Mouse (Mus musculus) liver, embryonic 14.5 days (tissue): ENCODE measurements around the gene Acot7. TPM values are rescaled to one million over a fixed set of nuclear protein-coding genes. Genes with fewer than 3 reads are reported as not detected.
A peak's percentile ranks its signal among the peaks of the same experiment; 100 is the strongest.

Experiments used
- ATAC-seq: fragments of 200-750 bp; cut with Nextera tagmentation; 2 replicates; pipeline ENCODE4 v1.8.0; 2017; ENCODE audit warnings: moderate number of reproducible peaks, mild to moderate bottlenecking, moderate library complexity; ENCODE audit not compliant: insufficient read depth
- DNase-seq, 3 experiments: peaks; one replicate each; pipeline ENCODE4 v3.0.0-alpha.2; 2012 to 2013; ENCODE audit warnings: low read depth in 3 of 3, low spot score in 3 of 3
- H3K27ac ChIP-seq: fragments of 300-500 bp; sonication (generic); 2 replicates; pipeline ENCODE4 v1.5.1; 2014; ENCODE audit warnings: moderate library complexity, mild to moderate bottlenecking, control low read depth, inconsistent platforms
- H3K27me3 ChIP-seq: fragments of 300-500 bp; sonication (generic); 2 replicates; pipeline ENCODE4 v1.6.1; 2014; ENCODE audit warnings: mild to moderate bottlenecking, low read length, moderate library complexity; ENCODE audit not compliant: control insufficient read depth, insufficient read depth
- H3K36me3 ChIP-seq: fragments of 300-500 bp; sonication (generic); replicated peaks from 2 replicates; pipeline ENCODE4 v1.6.1; 2014; ENCODE audit warnings: low read depth; ENCODE audit not compliant: control insufficient read depth, insufficient read depth
- H3K4me1 ChIP-seq, 2 experiments: fragments of 200-500 bp in 1 of 2; fragments of 300-500 bp in 1 of 2; sonication (generic) in 1 of 2; replicated peaks; 2 replicates each; pipeline ENCODE4 v1.6.1; 2012 to 2014; ENCODE audit warnings: antibody characterized with exemption in 1 of 2, inconsistent platforms in 1 of 2, low read length in 1 of 2; ENCODE audit not compliant: control insufficient read depth in 2 of 2, insufficient read depth in 2 of 2
- H3K4me2 ChIP-seq: fragments of 300-500 bp; sonication (generic); 2 replicates; pipeline ENCODE4 v1.6.1; 2014; ENCODE audit warnings: low read depth, mild to moderate bottlenecking, control low read depth, moderate library complexity
- H3K4me3 ChIP-seq, 2 experiments: fragments of 200-500 bp in 1 of 2; fragments of 300-500 bp in 1 of 2; sonication (generic) in 1 of 2; 2 replicates each; pipeline ENCODE4 v1.5.1; 2012 to 2014; ENCODE audit warnings: low read depth in 2 of 2, low read length in 2 of 2, mild to moderate bottlenecking in 2 of 2, control low read depth in 1 of 2, inconsistent platforms in 1 of 2, moderate library complexity in 1 of 2; ENCODE audit not compliant: insufficient read depth in 1 of 2
- H3K9ac ChIP-seq: fragments of 300-500 bp; sonication (generic); replicated peaks from 2 replicates; pipeline ENCODE4 v1.6.1; 2014; ENCODE audit warnings: mild to moderate bottlenecking, control low read depth, moderate library complexity
- H3K9me3 ChIP-seq: fragments of 300-500 bp; sonication (generic); 2 replicates; pipeline ENCODE4 v1.6.1; 2016; ENCODE audit warnings: low read length, mixed read lengths; ENCODE audit not compliant: control insufficient read depth
- CTCF ChIP-seq: IDR thresholded peaks from 2 replicates; pipeline ENCODE4 v1.5.1; 2016; ENCODE audit warnings: antibody characterized with exemption, low read depth, control low read depth
- EP300 ChIP-seq: IDR thresholded peaks from 2 replicates; pipeline ENCODE4 v1.6.1; 2016; ENCODE audit warnings: antibody characterized with exemption, low read depth
- whole genome bisulfite sequencing: fragments of 180-500 bp; shearing (Covaris S2); extraction: QIAGEN DNeasy Blood & Tissue Kit; methylation state at CpG from one replicate; pipeline ENCODE4 v1.1.7; 2014; ENCODE audit not compliant: insufficient replicate concordance; 5-methylcytosine and 5-hydroxymethylcytosine counted together
- polyA plus RNA-seq, 2 experiments: library from polyadenylated mRNA; depleted of rRNA in 1 of 2; stranded (reverse) in 1 of 2; unstranded in 1 of 2; fragments of >200 nt; fragmentation: Nextera tagmentation in 1 of 2; extraction: Ambion mirVana in 1 of 2; gene quantifications; 2 replicates each; pipeline versions ENCODE4 v1.2.1 to v1.2.3; 2012 to 2014

The Acot7 gene
- polyA plus RNA-seq, 2 experiments, result 12.5 to 13.0 TPM

GRCm38 (mm10) chr4:152131809-152132771, 45.8 kb upstream of the Acot7 start:
- Histone ChIP-seq H3K9ac (no peak overlapping the region), H3K9me3 (no peaks in the 10 kb centered on the region), H3K4me1 (no peaks in the 10 kb centered on the region), H3K36me3 (no peaks in the 10 kb centered on the region), H3K27me3 (peaks cover 74% of the 10 kb centered on the region), H3K4me2 (peak overlapping the region; percentile 53), H3K27ac (no peak overlapping the region), H3K4me3 (peak overlapping the region in 1 of 2 experiments; percentile 4; a peak in 1 of 4 replicates)
- DNase-seq (no peak), ATAC-seq (no peak)
- 7% methylated on average over 50 of the region's 50 CpGs for WGBS
- TF ChIP-seq CTCF (no peak), EP300 (no peak)

- H3K9me3 ChIP-seq, result no peaks in the 10 kb centered on the region
- TF ChIP-seq CTCF (no peak), EP300 (no peak)
- no peak overlapping the region for H3K4me3 ChIP-seq
- H3K27me3 ChIP-seq, result peaks cover 67% of the 10 kb centered on the region
- H3K9ac ChIP-seq, result no peak overlapping the region
- WGBS, result 33% methylated on average over 10 of the region's 10 CpGs
- H3K36me3 ChIP-seq, result no peaks in the 10 kb centered on the region
- H3K4me1 ChIP-seq, result no peaks in the 10 kb centered on the region
- no peak overlapping the region for H3K27ac ChIP-seq
- ATAC-seq, result no peak
- DNase-seq, result no peak
- no peak overlapping the region for H3K4me2 ChIP-seq
Measured at GRCm38 (mm10) chr4:152132772-152133169, 45.2 kb upstream of the Acot7 start.

DNA sequence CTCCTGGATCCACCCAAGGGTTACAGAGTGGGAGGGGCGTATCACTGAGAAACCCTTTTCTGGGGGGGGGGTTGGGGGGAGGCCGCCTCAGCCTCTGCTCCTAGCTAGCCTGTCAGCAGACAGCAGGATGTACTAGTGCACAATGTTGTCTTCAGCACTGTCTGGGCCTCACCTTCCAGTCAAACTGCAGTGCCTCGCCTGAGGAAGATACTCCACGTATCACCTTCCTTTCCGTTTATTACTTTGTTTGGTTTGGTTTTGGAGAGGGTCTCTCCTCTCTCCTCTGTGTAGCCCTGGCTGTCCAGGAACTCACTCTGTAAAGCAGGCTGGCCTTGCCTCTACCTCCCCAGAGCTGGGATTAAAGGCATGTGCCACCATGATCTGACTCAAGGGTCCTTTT, 44.7 kb upstream of the Acot7 start:
- Histone ChIP-seq H3K4me1 (peaks cover 0 to under 1% of the 10 kb centered on the region in 2 experiments; a peak in 3 of 4 replicates), H3K27me3 (peaks cover 63% of the 10 kb centered on the region), H3K27ac (no peak overlapping the region), H3K36me3 (no peaks in the 10 kb centered on the region), H3K9me3 (no peaks in the 10 kb centered on the region), H3K4me2 (no peak overlapping the region), H3K9ac (no peak overlapping the region), H3K4me3 (no peak overlapping the region)
- ATAC-seq, result no peak
- TF ChIP-seq EP300 (no peak), CTCF (no peak)
- 41% methylated on average over 5 of the region's 5 CpGs for WGBS
- DNase-seq, result no peak

DNA sequence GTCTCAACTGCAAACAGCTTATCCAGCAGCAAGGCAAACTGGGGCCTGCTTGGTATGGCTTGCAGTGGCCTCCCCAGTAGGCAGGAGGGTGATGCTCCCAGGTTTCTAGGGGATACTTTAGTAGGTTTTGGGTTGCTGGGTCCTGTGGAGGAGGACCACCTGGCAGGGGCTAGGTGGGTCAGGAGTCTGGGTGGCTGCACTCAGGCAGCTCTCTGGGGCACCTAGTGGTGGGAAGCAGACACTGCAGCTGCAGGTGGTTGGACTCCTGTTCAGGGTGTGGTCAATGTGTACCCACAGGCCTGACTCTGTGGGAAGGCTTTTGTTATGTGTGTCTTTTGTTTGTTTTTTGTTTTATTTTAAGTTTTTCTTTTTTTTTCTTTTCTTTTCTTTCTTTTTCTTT, 43.4 kb upstream of the Acot7 start:
- TF ChIP-seq EP300, result no peak
- peak; percentile 91 for TF ChIP-seq CTCF

GRCm38 (mm10) chr4:152135363-152135762, 42.6 kb upstream of the Acot7 start:
- Histone ChIP-seq H3K27me3 (peaks cover 41% of the 10 kb centered on the region), H3K9me3 (no peaks in the 10 kb centered on the region), H3K36me3 (no peaks in the 10 kb centered on the region), H3K27ac (no peak overlapping the region), H3K4me3 (no peak overlapping the region), H3K9ac (no peak overlapping the region), H3K4me1 (peaks cover 3 to 6% of the 10 kb centered on the region in 2 experiments; a peak in 3 of 4 replicates), H3K4me2 (no peak overlapping the region)
- DNase-seq (no peak), ATAC-seq (no peak)
- 71% methylated on average over 12 of the region's 12 CpGs for WGBS
- TF ChIP-seq CTCF (no peak), EP300 (no peak)

More for the DNA sequence above, 43.4 kb upstream of the Acot7 start:
- Histone ChIP-seq H3K9ac (no peak overlapping the region), H3K27me3 (peaks cover 50% of the 10 kb centered on the region), H3K27ac (no peak overlapping the region), H3K4me2 (no peak overlapping the region), H3K4me1 (peaks cover 3 to 6% of the 10 kb centered on the region in 2 experiments; a peak in 3 of 4 replicates), H3K4me3 (no peak overlapping the region), H3K36me3 (no peaks in the 10 kb centered on the region), H3K9me3 (no peaks in the 10 kb centered on the region)
- DNase-seq (peak in 1 of 3 experiments; percentile 48), ATAC-seq (no peak)
